Mouse (Mus musculus): ENCODE measurements around the gene Cyp2c67.
"Not testable (repeated sequence)": the region's sequence is repeated elsewhere in the genome, so short reads cannot be mapped to it uniquely, and the experiment has no call there.

The Cyp2c67 gene

GRCm38 (mm10) chr19:39648938-39649337, at the start of gene Cyp2c67:
TSS of gene Cyp2c67 (minus strand) at chr19:39649051.
- no peak for DNase-seq

- not testable (repeated sequence) for DNase-seq
Measured at GRCm38 (mm10) chr19:39665650-39666049, 16.8 kb upstream of the Cyp2c67 start.

GRCm38 (mm10) chr19:39652381-39652780, 3.5 kb upstream of the Cyp2c67 start:
- DNase-seq, result no peak

- no peak for DNase-seq
Measured at GRCm38 (mm10) chr19:39647519-39647918, 1.3 kb downstream of the Cyp2c67 start.

GRCm38 (mm10) chr19:39644551-39644950, 4.3 kb downstream of the Cyp2c67 start:
- not testable (repeated sequence) for DNase-seq

All from right cerebral cortex, postnatal 14 days (tissue).